Mouse (Mus musculus): ENCODE data around the gene Gm609.
"Not testable (repeated sequence)": the region's sequence is repeated elsewhere in the genome, so short reads cannot be mapped to it uniquely, and the experiment has no call there.

Gene Gm609

GRCm38 (mm10) chr16:45492927-45493326 is at the start of gene Gm609:
Gm609 (minus strand) TSS chr16:45492969.
- CTCF ChIA-PET = no interaction called here

GRCm38 (mm10) chr16:45542108-45542507 is 49.3 kb upstream of the Gm609 start:
- CTCF ChIA-PET = no interaction called here
- POLR2A ChIA-PET = no interaction called here

More at GRCm38 (mm10) chr16:45492927-45493326, at the start of gene Gm609:
- POLR2A ChIA-PET = no interaction called here

- POLR2A ChIA-PET, CTCF ChIA-PET: not testable (repeated sequence)
Measured at GRCm38 (mm10) chr16:45538342-45538741, 45.6 kb upstream of the Gm609 start.

GRCm38 (mm10) chr16:45535009-45535408 is 42.2 kb upstream of the Gm609 start, which contains the start of gene Slc9c1:
Slc9c1 (plus strand) TSS chr16:45535309.
- ChIA-PET CTCF (no interaction called here), POLR2A (no interaction called here)

- CTCF ChIA-PET = no interaction called here
- POLR2A ChIA-PET = interaction anchor here in 1 of 4 experiments (0.7 kb wide), 1 partner anchor 363 kb away, joined by 3 read pairs; no protein-coding TSS in a partner anchor
Measured at GRCm38 (mm10) chr16:45531950-45532349, 39.2 kb upstream of the Gm609 start, which contains the start of gene Gm17783. Gm17783 (minus strand) TSS chr16:45532050.

GRCm38 (mm10) chr16:45525551-45525950 is 32.8 kb upstream of the Gm609 start:
- POLR2A ChIA-PET = no interaction called here
- CTCF ChIA-PET = no interaction called here

- ChIA-PET CTCF (no interaction called here), POLR2A (no interaction called here)
Measured at GRCm38 (mm10) chr16:45495326-45495725, 2.6 kb upstream of the Gm609 start.

GRCm38 (mm10) chr16:45476991-45477390 is 15.8 kb downstream of the Gm609 start:
- ChIA-PET CTCF (no interaction called here), POLR2A (no interaction called here)

GRCm38 (mm10) chr16:45471836-45472235 is 20.9 kb downstream of the Gm609 start:
- CTCF ChIA-PET, POLR2A ChIA-PET: not testable (repeated sequence)

GRCm38 (mm10) chr16:45454762-45455161 is 38.0 kb downstream of the Gm609 start:
- ChIA-PET POLR2A (no interaction called here), CTCF (interaction anchor here in 1 of 4 experiments (0.6 kb wide), 1 partner anchor 180 kb away, joined by 14 read pairs; no protein-coding TSS in a partner anchor)

- ChIA-PET POLR2A (no interaction called here), CTCF (no interaction called here)
Measured at GRCm38 (mm10) chr16:45437230-45437739, 55.5 kb downstream of the Gm609 start.

- CTCF ChIA-PET = no interaction called here
- POLR2A ChIA-PET = no interaction called here
Measured at GRCm38 (mm10) chr16:45435591-45435990, 57.2 kb downstream of the Gm609 start.

GRCm38 (mm10) chr16:45427651-45428050 is 65.1 kb downstream of the Gm609 start:
- POLR2A ChIA-PET = interaction anchor here in 2 of 4 experiments (0.9 to 1.3 kb wide), 2 partner anchors 19 kb away, joined by 3 read pairs; partner anchors contain the start of gene Cd200 (in 1 of the 2)
- CTCF ChIA-PET = interaction anchor here in 1 of 4 experiments (1.3 kb wide), 1 partner anchor 19 kb away, joined by 5 read pairs; the partner anchor contains the start of gene Cd200

- POLR2A ChIA-PET = no interaction called here
- CTCF ChIA-PET = no interaction called here
Measured at GRCm38 (mm10) chr16:45413497-45413896, 79.3 kb downstream of the Gm609 start.

GRCm38 (mm10) chr16:45409064-45409446 is 83.7 kb downstream of the Gm609 start:
- ChIA-PET CTCF (interaction anchor here in 2 of 4 experiments (1.0 to 1.1 kb wide), 2 partner anchors 18 to 214 kb away, joined by 3 to 5 read pairs; no protein-coding TSS in a partner anchor), POLR2A (interaction anchor here in 1 of 4 experiments (0.7 to 1.0 kb wide), 2 partner anchors 19 to 73 kb away, joined by 3 read pairs; no protein-coding TSS in a partner anchor)

- CTCF ChIA-PET = interaction anchor here in 3 of 4 experiments (0.6 to 1.1 kb wide), 3 partner anchors 19 to 715 kb away, joined by 3 to 5 read pairs (median 3); no protein-coding TSS in a partner anchor
- POLR2A ChIA-PET = interaction anchor here in 2 of 4 experiments (0.7 to 1.0 kb wide), 3 partner anchors 18 to 72 kb away, joined by 3 read pairs; no protein-coding TSS in a partner anchor
Measured at GRCm38 (mm10) chr16:45408425-45409063, 84.2 kb downstream of the Gm609 start, which contains the start of gene Cd200. Cd200 (minus strand) TSS chr16:45409053.

- ChIA-PET POLR2A (interaction anchor here in 2 of 4 experiments (0.9 to 1.0 kb wide), 2 partner anchors 19 to 72 kb away, joined by 3 read pairs; no protein-coding TSS in a partner anchor), CTCF (interaction anchor here in 2 of 4 experiments (0.6 to 1.0 kb wide), 2 partner anchors 19 to 710 kb away, joined by 5 read pairs; no protein-coding TSS in a partner anchor)
Measured at GRCm38 (mm10) chr16:45407645-45408400, 84.9 kb downstream of the Gm609 start.

- CTCF ChIA-PET = no interaction called here
- POLR2A ChIA-PET = no interaction called here
Measured at GRCm38 (mm10) chr16:45407091-45407490, 85.7 kb downstream of the Gm609 start.

GRCm38 (mm10) chr16:45402951-45403350 is 89.8 kb downstream of the Gm609 start:
- ChIA-PET POLR2A (no interaction called here), CTCF (no interaction called here)

- ChIA-PET CTCF (no interaction called here), POLR2A (interaction anchor here in 1 of 4 experiments (1.2 kb wide), 1 partner anchor 18 kb away, joined by 4 read pairs; no protein-coding TSS in a partner anchor)
Measured at GRCm38 (mm10) chr16:45402036-45402435, 90.7 kb downstream of the Gm609 start.
